Mouse (Mus musculus) lung, postnatal 14 days (tissue): ENCODE measurements around the gene Ikzf1.

Source experiments
- DNase-seq: peaks from one replicate; pipeline ENCODE4 v3.0.0; 2021

The Ikzf1 gene

DNA sequence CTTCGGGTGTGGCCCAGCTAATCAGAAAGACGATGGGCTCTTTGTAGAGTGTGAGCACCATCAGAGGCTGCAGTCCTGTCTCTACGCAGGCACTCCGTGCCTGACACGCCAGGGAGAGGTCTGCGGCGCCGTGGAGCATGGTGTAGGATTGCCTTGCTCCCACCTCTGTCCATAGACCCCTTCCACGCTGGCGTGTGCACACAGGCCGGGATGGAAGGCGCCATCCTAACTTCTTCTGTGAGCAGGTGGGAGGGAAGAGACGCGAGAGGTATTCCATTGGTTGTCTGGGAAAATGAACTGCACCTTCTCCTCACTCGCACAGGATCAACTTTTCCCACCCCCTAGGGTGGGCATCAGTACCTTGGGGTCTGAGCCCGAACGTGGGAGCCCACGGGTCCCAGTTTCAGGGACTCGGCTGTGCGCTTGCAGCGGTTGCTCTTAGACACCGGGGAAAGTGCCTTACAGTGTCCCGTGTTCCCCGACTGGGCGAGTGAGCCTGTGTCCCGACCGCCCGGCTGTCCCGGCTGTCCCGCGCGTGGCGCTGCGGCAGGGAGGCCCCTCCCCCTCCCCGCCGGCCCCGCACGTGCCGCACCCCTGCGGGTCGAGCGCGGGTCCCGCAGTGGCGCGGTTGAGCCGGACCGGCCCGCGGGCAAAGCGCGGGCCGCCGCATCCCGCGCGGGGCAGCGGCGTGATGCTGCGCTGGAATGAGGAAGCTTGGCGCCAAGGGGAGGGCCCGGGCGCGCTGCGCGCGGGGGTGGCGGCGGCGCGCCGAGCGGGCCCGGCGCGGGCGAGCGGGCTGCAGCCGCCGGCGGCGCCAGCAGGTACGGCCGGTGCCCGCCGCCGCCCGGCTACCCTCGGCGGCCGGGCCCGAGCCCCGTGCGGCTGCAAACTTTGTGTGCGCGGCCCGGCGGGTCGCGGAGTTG is at the start of gene Ikzf1:
Gene Ikzf1 (plus strand): TSS at position 74 of the 923 bp plus-strand sequence.
- no peak for DNase-seq

DNA sequence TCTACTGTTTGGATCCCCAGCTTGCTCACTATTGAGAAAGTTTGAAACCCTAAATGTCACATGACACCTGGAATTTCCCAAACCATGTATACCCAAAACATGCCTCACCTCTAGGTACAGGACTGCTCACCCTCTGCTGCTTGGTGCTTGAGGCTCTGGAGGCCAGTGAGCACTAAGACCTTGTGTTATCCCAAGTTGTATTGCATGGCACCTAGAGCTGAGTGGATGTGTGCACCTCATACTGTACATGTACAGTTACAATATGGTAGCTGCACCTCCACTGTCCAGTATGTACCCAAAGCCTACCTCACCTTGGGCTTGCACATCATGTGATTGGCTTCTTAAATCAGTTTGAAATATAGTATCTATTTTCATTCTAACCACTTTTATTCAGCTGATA is 40.5 kb upstream of the Ikzf1 start:
- no peak for DNase-seq

DNA sequence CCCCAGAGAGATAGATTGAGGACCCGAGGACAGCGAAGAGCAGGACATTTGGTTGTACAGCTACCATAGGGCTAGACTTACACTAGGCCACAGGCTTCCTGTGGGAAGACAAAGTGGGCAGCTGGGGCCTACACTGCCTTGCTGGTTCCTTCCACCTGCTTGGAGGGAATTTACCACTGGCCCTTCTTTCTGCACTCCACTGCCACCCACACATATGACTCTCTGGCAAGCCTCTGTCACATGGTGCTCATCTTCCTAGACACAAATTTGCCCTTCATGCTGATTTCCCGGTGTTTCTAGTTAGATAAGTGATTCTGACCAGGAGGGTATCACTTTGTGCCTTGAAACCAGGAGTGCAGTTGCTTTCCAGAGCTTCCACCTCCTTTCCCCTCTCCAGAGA is 28.4 kb upstream of the Ikzf1 start:
- DNase-seq, result no peak

DNA sequence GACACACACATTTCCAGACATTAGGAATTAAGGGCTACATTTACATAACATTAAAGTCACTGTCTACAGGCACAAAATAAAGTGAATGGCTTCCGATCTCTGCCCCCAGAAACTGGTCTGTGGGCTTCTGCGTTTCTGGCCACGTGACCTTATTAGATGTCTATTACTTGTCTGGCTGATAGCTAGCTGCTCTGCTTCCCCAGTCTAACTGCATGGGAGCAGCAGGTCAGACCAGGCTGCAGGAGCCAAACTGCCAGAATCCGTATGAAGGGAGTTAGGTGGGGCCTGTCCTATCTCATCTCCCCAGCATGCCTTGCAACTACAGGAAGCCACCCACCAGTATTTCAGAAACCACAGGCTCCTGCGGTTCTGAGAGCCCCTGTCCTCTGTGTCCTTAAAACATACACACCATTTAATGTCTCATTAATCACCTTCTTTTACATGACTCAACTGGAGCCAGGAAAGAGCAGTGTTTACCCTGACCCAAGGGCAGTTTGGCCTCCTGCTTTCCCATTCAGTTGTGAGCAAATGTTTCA is 27.7 kb upstream of the Ikzf1 start:
- DNase-seq, result peak; percentile 7

DNA sequence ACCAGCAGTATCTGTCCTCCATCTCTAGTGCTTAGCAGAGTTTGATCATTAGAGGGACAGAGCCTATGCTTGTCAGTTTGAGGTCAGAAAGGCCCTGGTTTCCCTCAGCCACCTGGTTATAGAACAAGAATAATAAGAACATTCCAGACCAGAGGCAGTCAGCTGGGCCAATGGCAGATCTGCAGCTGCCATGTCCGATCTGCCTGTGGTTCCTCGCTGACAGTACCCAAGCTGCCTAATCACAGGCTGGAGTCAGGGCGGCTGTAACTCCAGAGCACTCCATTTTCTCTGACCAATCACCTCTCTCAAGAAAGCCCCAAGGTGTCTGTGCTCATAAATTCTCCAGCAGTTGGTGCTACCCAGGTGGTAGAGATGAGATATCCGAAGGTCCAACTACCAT is 27.2 kb upstream of the Ikzf1 start:
- no peak for DNase-seq

DNA sequence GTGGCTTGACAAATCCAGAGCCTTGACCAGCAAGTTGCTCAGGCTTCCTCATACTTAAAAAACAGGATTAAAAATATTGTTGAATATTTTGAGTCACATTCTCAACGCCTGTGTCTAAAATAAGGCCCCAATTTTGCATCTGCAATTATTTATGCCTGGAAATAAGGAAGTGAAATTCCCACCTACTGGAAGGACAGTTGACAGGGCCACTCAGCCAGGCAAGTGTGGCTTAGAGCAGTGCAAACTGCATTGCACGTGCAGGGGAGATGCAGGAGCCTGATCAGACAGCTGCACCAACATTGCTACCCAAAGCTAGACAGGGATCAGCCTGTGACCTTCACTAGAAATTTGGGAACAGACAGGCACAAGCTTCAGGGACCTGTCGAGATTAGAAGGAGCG is 26.0 kb upstream of the Ikzf1 start:
- DNase-seq, result no peak

DNA sequence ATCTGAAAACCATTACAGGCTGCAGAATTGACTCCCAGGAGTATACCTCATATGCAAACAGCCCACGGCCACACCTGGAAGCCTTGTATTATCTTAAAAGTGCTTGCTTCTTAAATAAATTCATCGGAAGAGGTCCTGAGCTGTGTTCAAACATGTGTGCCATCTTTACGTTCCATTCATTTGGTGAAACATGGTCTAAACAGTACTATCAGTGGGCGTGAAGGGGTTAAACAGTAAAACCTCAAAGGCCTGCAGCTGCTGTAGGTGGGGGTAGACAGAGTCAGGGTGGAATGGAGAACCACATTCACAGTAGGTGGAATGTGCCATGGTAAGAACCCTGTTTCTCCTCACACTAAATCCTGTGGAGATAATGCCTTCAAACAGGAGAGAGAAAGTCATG is 24.2 kb upstream of the Ikzf1 start:
- no peak for DNase-seq

DNA sequence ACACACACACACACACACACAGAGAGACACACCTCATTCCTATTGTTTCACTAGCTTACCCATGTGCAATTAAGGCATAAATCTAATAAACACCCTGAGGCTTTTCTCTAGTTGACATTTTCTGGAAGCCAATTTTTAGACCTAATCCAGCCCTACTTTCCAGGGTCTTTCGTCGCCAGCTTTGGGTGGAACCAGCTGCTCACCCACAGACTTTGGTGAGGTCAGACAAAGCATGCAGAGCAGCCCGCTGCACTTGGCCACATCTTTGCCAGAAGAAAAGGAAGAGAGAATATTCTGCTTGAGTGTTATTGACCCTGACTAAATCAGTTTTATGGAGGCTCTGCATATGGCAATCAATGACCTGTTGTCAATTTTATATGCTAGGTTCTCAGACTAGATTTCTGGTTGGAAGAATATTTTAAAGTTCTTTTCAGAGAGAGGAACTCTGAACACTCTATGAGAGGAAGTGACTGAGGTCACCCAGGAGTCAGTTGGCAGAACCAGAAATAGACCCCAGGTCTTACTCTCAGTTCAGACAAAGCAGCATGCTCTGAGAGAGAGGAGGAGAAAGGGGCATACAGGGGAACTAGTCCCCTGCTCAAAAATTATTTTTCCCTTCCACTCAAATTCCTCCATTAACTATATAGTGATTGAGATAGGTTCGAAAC is 17.4 kb upstream of the Ikzf1 start:
- DNase-seq, result no peak

DNA sequence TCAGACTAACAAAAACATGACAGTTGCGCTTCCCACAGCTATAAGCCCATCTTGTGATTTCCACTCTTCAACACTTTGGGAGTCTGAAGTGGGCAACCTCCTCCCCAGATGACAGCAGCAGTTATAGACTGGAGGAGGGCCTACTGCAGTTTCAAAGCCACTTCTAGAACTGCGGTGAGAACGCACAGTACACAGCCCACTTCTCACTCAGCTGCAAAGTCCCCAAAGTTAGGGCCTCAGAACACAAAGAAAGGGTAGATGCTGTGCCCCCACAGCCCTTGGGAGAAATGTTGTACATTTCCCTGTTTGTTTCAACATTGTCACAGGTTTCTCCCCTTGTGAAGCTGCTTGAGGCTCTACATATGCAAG is 16.9 kb upstream of the Ikzf1 start:
- DNase-seq, result no peak

DNA sequence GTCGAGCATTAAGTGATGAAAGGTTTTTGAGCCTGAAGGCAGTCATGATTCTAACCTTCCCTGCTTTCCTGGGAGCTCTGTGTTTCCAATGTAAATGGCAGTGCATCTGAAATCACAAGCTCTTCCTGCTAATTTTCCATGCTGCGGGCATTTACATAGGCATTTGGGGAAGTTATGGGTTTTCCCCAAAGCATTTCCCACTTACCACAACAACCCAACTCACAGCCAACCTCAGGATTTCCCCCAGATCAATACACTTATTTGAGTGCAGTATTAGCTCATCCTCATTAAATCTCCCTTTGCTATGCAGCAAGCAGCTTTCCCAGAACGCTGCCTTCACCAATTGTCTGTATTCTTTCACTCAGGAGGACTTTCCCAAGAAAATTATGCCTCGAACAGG is 11.8 kb upstream of the Ikzf1 start:
- no peak for DNase-seq

DNA sequence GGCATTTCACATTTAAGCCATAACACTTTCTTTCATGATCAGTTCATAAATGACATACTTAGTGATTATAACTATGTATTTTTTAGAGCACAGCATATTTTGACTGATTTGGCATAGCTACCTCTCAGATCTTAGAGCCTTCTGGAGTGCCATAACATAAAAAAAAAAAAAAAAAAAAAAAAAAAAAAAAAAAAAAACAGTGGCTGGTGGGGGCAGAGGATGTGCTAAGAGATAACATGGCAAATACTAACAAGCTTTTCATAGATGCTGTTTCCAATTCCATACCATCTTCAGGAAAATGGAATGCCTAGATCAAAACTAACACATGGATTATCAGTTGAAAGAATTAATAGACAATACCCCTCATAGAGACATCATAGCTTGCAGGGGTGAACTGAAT is 9.7 kb upstream of the Ikzf1 start:
- DNase-seq, result no peak

DNA sequence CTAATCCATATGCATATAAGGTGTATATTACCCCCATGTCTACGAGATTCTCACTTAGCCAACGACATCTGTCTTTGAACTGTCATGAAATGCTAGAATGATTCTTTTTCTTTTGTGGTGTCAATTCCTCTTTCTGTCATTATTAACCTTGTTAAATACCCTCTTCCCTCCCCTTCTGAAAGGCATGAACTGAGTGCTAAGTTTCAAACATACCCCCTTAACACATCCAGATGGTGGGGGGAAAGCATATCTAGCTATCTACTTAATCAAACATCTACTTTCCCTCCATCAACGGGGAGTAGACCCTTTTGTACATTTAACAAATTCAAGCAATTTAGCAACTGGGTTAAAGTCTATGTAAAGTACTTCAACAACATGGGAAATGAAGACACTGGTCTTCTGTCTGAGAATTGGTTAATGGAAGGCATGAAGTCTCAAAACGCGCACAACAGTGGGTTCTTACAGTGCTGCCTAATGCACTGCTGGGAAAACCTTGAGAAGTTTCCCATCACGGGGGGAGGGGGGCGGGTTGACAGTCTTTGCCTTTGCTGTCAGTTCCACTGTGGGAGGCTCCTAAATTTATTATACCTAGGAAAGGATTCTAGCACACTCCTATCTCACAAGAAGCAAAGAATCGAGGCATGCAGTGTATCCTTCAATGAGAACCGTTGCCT is 8.6 kb upstream of the Ikzf1 start:
- DNase-seq, result no peak

DNA sequence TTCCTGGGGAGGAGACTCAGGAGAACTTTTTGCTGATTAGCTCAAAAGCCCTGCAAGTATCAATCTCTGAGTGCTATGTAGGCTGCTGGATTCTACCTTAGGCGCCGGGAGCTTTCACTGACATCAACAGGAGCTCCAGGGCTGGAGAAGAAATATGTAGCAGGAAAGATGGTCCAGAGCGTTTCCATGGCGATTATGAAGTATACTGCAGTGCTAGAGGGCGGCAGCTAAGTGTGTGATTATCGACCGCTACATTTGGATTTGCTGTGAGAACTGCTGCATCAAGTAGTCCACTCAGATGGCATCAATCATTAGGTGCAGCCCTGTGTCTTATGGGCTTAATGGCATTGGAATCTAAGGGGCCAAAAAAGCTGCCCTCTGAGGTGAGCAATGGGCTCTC is 7.6 kb upstream of the Ikzf1 start:
- DNase-seq, result no peak

DNA sequence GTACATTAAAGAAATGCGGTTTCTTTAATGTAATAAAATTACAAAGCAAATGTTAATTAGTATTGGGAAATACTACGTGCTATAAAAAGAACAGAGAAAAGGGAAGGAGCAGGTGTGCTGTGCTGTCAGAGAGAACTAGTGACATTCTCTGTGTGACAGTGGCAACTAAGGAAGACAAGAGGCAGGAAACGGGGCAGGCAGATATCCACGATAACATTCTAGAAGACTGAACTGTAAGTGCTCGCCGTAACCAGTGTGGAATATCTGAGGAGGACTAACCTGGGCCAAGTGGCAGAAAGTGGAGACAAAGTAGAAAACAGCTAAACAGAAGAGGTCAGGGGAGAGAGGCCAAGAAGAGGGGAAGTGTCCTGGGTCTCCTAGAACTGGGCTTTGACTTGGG is 5.8 kb upstream of the Ikzf1 start:
- no peak for DNase-seq

DNA sequence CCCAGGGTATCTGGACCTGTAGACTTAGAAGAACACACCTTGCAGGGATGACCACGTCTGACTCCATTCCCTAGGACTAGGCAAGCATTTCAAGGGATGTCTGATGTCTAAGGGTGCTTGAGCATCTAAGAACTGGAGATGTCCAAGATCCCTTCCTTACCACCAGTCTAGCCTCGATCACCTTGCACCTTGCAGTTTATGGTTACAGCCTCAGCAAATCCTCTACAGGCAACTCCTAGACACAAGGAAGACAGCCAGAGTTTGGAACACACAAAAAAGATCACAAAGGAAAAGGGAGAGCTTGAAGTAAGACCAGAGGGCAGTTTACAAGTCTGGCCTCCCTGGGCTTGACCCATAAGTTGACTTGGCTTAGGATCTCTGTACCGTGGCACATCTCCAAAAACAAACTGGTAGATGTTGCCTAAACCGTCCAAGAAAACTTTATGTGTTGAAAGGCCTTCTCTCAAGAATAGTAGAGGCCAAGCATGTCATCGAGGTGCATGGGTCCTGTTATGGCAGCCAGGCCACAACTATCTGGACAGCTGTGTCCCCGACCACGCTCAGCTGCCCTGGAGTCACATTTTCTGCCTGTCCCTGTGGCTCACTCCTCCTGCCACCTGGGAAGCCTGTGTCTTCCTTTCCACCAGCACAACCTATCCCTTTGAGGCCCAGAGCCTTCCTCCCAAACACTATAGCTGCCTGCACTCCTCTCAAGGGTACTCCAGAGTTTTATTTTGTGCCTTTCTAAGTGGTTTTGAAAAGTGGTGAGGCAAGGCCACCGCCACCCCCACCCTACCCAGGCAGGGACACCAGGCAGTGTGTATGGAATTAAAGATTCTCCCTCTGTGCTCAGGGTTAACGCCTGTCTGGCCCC is 510 bp upstream of the Ikzf1 start:
- no peak for DNase-seq

DNA sequence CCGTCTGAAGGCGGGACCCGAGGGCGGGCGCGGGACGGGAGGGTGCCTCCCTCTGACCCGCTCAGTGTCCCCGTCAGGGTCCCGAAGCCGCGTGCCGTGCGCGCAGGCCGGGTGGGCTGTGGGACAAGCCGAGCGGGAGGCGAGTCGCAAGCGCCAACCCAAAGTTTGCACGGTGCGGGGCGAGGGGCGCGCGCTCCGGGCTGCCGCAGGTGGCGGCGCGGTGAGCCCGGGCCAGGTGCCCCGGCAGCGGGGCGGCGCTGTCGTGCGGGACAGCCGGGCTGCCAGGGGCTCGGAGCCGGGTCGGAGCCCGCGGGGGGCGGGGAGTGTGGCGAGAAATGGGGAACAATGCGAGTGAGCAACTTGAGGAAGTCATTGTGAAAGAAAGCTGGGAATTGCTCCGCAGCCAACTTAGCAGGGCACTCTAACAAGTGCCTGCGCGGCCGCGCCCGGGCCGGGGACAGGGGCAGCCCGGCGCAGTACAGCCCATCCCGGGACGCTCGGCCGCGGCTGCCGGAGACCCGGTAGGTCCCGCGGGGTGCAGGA is 1.1 kb downstream of the Ikzf1 start:
- DNase-seq, result peak; percentile 75

DNA sequence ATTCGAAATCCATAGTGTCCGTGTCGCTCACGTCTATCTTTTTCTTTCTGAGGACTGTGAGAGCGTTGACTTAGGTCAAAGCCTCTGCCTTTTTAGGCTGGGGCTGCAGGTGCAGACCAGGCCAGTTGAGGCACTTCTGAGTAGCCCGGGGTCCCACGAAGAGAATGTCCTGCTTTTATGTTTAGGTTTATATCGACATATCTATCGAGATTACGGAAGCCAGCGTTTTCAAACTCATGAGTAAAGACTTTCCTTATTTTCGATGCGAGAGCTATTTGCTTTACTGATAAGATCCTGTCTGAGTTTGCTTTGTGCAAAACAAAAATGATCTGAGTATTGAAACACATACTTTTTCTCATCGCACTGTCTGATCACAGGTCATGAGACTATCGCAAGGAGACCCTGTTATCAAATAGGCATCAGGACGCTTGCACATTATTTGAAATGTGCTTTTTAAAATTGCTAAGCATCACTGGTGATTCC is 1.8 kb downstream of the Ikzf1 start:
- no peak for DNase-seq

DNA sequence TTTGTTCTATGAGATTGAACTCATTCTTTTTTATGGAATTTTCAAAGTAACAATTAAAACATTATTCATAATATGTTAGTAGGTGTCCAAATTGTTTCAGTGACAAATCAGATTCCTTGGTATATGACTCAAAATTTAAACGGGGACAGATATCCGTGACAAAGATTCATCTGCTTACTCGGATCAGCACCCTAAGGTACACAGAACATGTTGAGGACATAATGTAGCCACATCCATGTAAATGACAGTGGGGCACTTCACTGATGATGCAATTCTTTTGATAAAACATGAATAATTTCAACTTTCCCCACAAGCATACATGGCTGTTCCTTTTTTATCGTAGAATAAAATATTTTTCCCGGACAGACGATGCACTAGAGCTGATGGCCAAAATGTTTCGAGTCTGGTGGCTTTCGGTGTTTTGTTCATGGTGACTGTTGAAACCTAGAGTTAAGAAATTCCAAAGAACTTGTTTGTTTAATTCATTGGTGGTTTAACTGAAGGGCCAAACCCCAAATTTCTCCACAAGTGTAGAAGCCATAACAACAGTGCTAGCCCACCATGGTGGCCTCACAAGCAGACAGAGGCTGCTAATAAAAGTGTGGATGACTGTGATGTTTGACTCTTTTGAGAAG is 2.9 kb downstream of the Ikzf1 start:
- no peak for DNase-seq

DNA sequence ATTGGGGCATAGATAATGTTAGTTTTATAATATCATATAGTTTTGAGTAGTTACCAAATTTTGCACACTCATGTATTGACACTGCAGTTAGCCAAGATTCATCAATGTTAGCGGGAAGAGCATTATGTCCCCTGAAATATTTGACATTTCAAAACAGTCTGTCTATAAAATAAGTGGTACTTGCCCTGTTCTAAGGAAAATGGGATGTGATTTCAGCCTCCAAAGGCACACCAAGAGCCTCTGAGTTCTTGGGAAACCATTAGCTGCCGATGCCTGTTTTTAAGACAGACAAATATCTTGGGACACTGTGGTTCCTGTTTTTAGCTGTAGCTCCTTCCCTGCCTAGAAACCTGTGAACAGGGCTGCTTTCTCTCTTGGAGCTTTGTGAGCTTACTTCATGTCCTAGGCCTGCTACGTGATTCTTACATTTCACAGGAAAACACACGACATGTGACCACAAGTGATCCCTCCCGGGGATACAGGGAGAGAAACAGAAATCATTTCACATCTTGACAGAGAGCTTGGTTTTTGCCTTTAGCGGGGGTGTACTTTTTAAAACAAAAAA is 4.0 kb downstream of the Ikzf1 start:
- DNase-seq, result no peak

DNA sequence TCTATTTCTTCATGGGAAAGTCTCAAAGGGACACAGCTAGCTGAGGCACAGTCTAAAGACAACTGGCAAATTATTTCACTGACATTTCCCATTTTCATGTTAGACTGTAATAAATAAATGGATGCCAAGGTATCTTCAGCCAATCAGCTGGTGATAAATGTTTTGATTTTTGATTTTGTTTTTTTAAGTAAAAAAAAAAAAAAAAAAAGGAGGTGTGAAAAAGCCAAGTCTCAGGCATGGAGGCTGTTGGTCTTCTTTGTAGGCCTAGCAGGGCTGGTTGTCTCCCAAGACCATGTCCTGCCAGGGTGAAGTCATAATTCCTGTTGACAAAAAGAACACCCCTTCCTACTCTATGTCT is 4.9 kb downstream of the Ikzf1 start:
- no peak for DNase-seq

DNA sequence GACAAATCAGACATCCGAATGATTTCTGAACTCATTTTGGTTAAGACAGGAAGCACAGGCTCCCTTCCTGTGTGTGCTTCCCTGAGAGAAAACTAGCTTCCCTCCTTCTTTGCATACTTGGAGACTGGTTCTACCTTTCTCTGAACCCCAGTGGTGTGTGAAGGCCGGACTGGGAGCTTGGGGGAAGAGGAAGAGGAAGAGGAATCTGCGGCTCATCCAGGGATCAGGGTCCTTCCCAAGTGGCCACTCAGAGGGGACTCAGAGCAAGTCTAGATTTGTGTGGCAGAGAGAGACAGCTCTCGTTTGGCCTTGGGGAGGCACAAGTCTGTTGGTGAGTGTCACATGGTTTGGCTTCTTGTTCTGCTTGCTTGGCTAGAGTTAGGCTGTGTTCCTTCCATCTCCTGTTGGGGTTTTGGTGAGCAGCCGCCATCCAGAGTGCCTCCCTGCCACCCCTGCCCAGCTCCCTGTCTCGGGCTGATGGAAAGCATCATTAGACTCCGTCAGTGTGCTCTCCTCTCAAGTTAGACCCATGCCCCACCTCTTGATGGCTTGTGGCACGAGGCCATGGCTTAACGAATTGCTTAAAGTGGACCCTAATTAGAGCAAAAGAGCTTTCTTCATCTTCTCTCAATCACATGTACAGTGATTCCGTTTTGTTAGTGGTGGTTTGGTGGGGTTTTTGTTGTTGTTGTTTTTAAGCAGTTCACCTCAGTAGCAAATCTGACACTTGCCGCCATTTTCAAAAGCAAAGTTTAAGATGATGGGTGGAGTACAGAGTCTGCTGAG is 5.4 kb downstream of the Ikzf1 start:
- no peak for DNase-seq
